Mouse (Mus musculus): ENCODE measurements around the gene Macrod1. TPM values are rescaled to one million over a fixed set of nuclear protein-coding genes. Genes with fewer than 3 reads are reported as not detected.
A peak's percentile ranks its signal among the peaks of the same experiment; 100 is the strongest.

Macrod1 gene
- polyA plus RNA-seq, 1 experiment, result 5.7 TPM

GRCm38 (mm10) chr19:7164820-7165323 is 108.3 kb downstream of the Macrod1 start:
- TF ChIP-seq CTCF (IDR thresholded peaks at IDR 0.05; ENCODE audit: borderline replicate concordance, extremely low read depth, insufficient read depth, insufficient read length), result no peak
- TF ChIP-seq POLR2A (IDR thresholded peaks at IDR 0.05; ENCODE audit: borderline replicate concordance, extremely low read depth, insufficient read depth, insufficient read length, poor library complexity, severe bottlenecking), result no peak
- no peak for DNase-seq (ENCODE audit: low read depth)

- no peak for TF ChIP-seq CTCF (IDR thresholded peaks at IDR 0.05; ENCODE audit: borderline replicate concordance, extremely low read depth, insufficient read depth, insufficient read length)
- no peak for TF ChIP-seq POLR2A (IDR thresholded peaks at IDR 0.05; ENCODE audit: borderline replicate concordance, extremely low read depth, insufficient read depth, insufficient read length, poor library complexity, severe bottlenecking)
- peak; percentile 57 for DNase-seq (ENCODE audit: low read depth)
These were observed 109.0 kb downstream of the Macrod1 start for GRCm38 (mm10) chr19:7165509-7166199.

- DNase-seq (ENCODE audit: low read depth), result no peak
- TF ChIP-seq CTCF (IDR thresholded peaks at IDR 0.05; ENCODE audit: borderline replicate concordance, extremely low read depth, insufficient read depth, insufficient read length), result no peak
- no peak for TF ChIP-seq POLR2A (IDR thresholded peaks at IDR 0.05; ENCODE audit: borderline replicate concordance, extremely low read depth, insufficient read depth, insufficient read length, poor library complexity, severe bottlenecking)
These were observed 109.6 kb downstream of the Macrod1 start for GRCm38 (mm10) chr19:7166200-7166711.

- no peak for TF ChIP-seq CTCF (IDR thresholded peaks at IDR 0.05; ENCODE audit: borderline replicate concordance, extremely low read depth, insufficient read depth, insufficient read length)
- DNase-seq (ENCODE audit: low read depth), result no peak
These were observed 110.2 kb downstream of the Macrod1 start for GRCm38 (mm10) chr19:7166767-7167166.

GRCm38 (mm10) chr19:7168423-7168822 is 111.8 kb downstream of the Macrod1 start:
- no peak for TF ChIP-seq POLR2A (IDR thresholded peaks at IDR 0.05; ENCODE audit: borderline replicate concordance, extremely low read depth, insufficient read depth, insufficient read length, poor library complexity, severe bottlenecking)
- TF ChIP-seq CTCF (IDR thresholded peaks at IDR 0.05; ENCODE audit: borderline replicate concordance, extremely low read depth, insufficient read depth, insufficient read length), result no peak

GRCm38 (mm10) chr19:7170916-7171315 is 114.3 kb downstream of the Macrod1 start:
- no peak for DNase-seq (ENCODE audit: low read depth)
- TF ChIP-seq POLR2A (IDR thresholded peaks at IDR 0.05; ENCODE audit: borderline replicate concordance, extremely low read depth, insufficient read depth, insufficient read length, poor library complexity, severe bottlenecking), result no peak
- no peak for TF ChIP-seq CTCF (IDR thresholded peaks at IDR 0.05; ENCODE audit: borderline replicate concordance, extremely low read depth, insufficient read depth, insufficient read length)

More at GRCm38 (mm10) chr19:7168423-7168822, 111.8 kb downstream of the Macrod1 start:
- DNase-seq (ENCODE audit: low read depth), result no peak

GRCm38 (mm10) chr19:7171447-7171846 is 114.8 kb downstream of the Macrod1 start:
- DNase-seq (ENCODE audit: low read depth), result peak; percentile 55
- no peak for TF ChIP-seq CTCF (IDR thresholded peaks at IDR 0.05; ENCODE audit: borderline replicate concordance, extremely low read depth, insufficient read depth, insufficient read length)
- TF ChIP-seq POLR2A (IDR thresholded peaks at IDR 0.05; ENCODE audit: borderline replicate concordance, extremely low read depth, insufficient read depth, insufficient read length, poor library complexity, severe bottlenecking), result no peak

- TF ChIP-seq CTCF (IDR thresholded peaks at IDR 0.05; ENCODE audit: borderline replicate concordance, extremely low read depth, insufficient read depth, insufficient read length), result no peak
- TF ChIP-seq POLR2A (IDR thresholded peaks at IDR 0.05; ENCODE audit: borderline replicate concordance, extremely low read depth, insufficient read depth, insufficient read length, poor library complexity, severe bottlenecking), result no peak
- DNase-seq (ENCODE audit: low read depth), result peak; percentile 97
These were observed 115.6 kb downstream of the Macrod1 start for GRCm38 (mm10) chr19:7172051-7172866.

- TF ChIP-seq CTCF (IDR thresholded peaks at IDR 0.05; ENCODE audit: borderline replicate concordance, extremely low read depth, insufficient read depth, insufficient read length), result no peak
- DNase-seq (ENCODE audit: low read depth), result peak; percentile 92
These were observed 119.6 kb downstream of the Macrod1 start for GRCm38 (mm10) chr19:7176041-7176696.

GRCm38 (mm10) chr19:7177804-7178511 is 121.3 kb downstream of the Macrod1 start:
- DNase-seq (ENCODE audit: low read depth), result peak; percentile 67
- TF ChIP-seq POLR2A (IDR thresholded peaks at IDR 0.05; ENCODE audit: borderline replicate concordance, extremely low read depth, insufficient read depth, insufficient read length, poor library complexity, severe bottlenecking) (no peak), CTCF (IDR thresholded peaks at IDR 0.05; ENCODE audit: borderline replicate concordance, extremely low read depth, insufficient read depth, insufficient read length) (no peak)

Data from brain, embryonic 14.5 days (tissue).